In genomic region chr15:82230098-82230611, GRCm38 (mm10) we compare ENCODE assay signal across 19 mouse cellular contexts. TPM values are rescaled to one million over a fixed set of nuclear protein-coding genes. Genes with fewer than 3 reads are reported as not detected.
DNase-seq lines count a peak whose midpoint lies in the region; ATAC-seq lines count a peak whose summit lies in the region.
"Had no signal": no experiment of that assay in that cellular context is flagged by ENCODE, and none has a peak within 500 bp of the region (broad histone marks: within the 10 kb centered on the region; RNA-seq: fewer than 3 reads in every experiment).

No protein-coding gene starts in this region.

- peaks cover 27% of the 10 kb centered on the region for H3K4me1 ChIP-seq in kidney, embryonic 15.5 days
- no peaks in the 10 kb centered on the region; the same call in 1 of the 2 replicates for H3K4me1 ChIP-seq in embryonic facial prominence, embryonic 13.5 days
- H3K4me1 ChIP-seq in liver, embryonic 15.5 days (replicated peaks): peaks cover 45% of the 10 kb centered on the region

- H3K27me3 ChIP-seq in kidney, embryonic 15.5 days: peaks cover 10% of the 10 kb centered on the region
- peaks cover 11% of the 10 kb centered on the region for H3K27me3 ChIP-seq in embryonic facial prominence, embryonic 13.5 days
- H3K27me3 ChIP-seq in liver, embryonic 15.5 days: peaks cover 17% of the 10 kb centered on the region

- DNase-seq in cerebellum, adult 9-10 months: peak; percentile 31
- DNase-seq in cerebellum, postnatal 14 days: no peak
- no peak for DNase-seq in kidney, postnatal 14 days
- DNase-seq in adrenal gland, adult (ENCODE audit: inconsistent age in 2 of 2, low spot score in 1 of 2): no peak
- no peak for DNase-seq in yolk sac, embryonic 10.5 days (ENCODE audit: low spot score)
- DNase-seq: adrenal gland, postnatal 36 days; cerebellum, postnatal 25 days; gastrocnemius, postnatal 10 days; heart, adult 18-20 months; heart, postnatal 14 days; kidney, adult 18-20 months; kidney, postnatal 25 days; lung, postnatal 10 days; thymus, postnatal 25 days had no signal

- no peak overlapping the region for H3K4me2 ChIP-seq in kidney, embryonic 15.5 days
- H3K4me2 ChIP-seq in embryonic facial prominence, embryonic 13.5 days: no peak overlapping the region
- H3K4me2 ChIP-seq in liver, embryonic 15.5 days: peak overlapping the region; percentile 68
- H3K4me2 ChIP-seq: limb, embryonic 15.5 days had no signal

- no peaks in the 10 kb centered on the region for H3K9me3 ChIP-seq in kidney, embryonic 15.5 days (replicated peaks)
- H3K9me3 ChIP-seq in embryonic facial prominence, embryonic 13.5 days: no peaks in the 10 kb centered on the region
- no peaks in the 10 kb centered on the region for H3K9me3 ChIP-seq in liver, embryonic 15.5 days (replicated peaks)
- H3K9me3 ChIP-seq: limb, embryonic 15.5 days had no signal

- peak; percentile 31; the same call in 1 of the 2 replicates for ATAC-seq in kidney, embryonic 15.5 days (replicated peaks; ENCODE audit: low FRiP score)
- ATAC-seq in embryonic facial prominence, embryonic 13.5 days (ENCODE audit: insufficient number of reproducible peaks, insufficient read depth, low FRiP score, low TSS enrichment, low read depth): no peak
- ATAC-seq in liver, embryonic 15.5 days (ENCODE audit: insufficient read depth): peak; percentile 55
- ATAC-seq: hindbrain, postnatal 0 days had no signal

- 72% methylated on average over 6 of the region's 6 CpGs for WGBS in kidney, embryonic 15.5 days
- WGBS in embryonic facial prominence, embryonic 13.5 days: 63% methylated on average over 6 of the region's 6 CpGs
- WGBS in liver, embryonic 15.5 days (ENCODE audit: insufficient replicate concordance): 61% methylated on average over 6 of the region's 6 CpGs

- H3K4me3 ChIP-seq in kidney, embryonic 15.5 days (replicated peaks): no peak overlapping the region
- no peak overlapping the region for H3K4me3 ChIP-seq in embryonic facial prominence, embryonic 13.5 days
- H3K4me3 ChIP-seq in liver, embryonic 15.5 days (replicated peaks): peak overlapping the region; percentile 18
- H3K4me3 ChIP-seq: limb, embryonic 15.5 days had no signal

- no peak overlapping the region for H3K27ac ChIP-seq in kidney, embryonic 15.5 days
- no peak overlapping the region for H3K27ac ChIP-seq in embryonic facial prominence, embryonic 13.5 days
- peak overlapping the region; percentile 85 for H3K27ac ChIP-seq in liver, embryonic 15.5 days (replicated peaks)
- H3K27ac ChIP-seq: hindbrain, postnatal 0 days; limb, embryonic 15.5 days had no signal

- peaks cover 9% of the 10 kb centered on the region; the same call in 1 of the 2 replicates for H3K36me3 ChIP-seq in kidney, embryonic 15.5 days
- H3K36me3 ChIP-seq in embryonic facial prominence, embryonic 13.5 days: 0 out of 2 replicates have a peak, but pooled peaks cover 6% of the 10 kb centered on the region
- H3K36me3 ChIP-seq in liver, embryonic 15.5 days (replicated peaks): peaks cover 7% of the 10 kb centered on the region

- H3K9ac ChIP-seq in kidney, embryonic 15.5 days: no peak overlapping the region
- H3K9ac ChIP-seq in embryonic facial prominence, embryonic 13.5 days: 0 out of 2 replicates have a peak overlapping the region, but pooled peaks have one; percentile 22
- peak overlapping the region; percentile 50 for H3K9ac ChIP-seq in liver, embryonic 15.5 days
- H3K9ac ChIP-seq: limb, embryonic 15.5 days had no signal

RNA-seq across cellular contexts. Expression of gene Tnfrsf13c, which starts 6.0 kb away (rescaled TPM):
- polyA plus RNA-seq in kidney, embryonic 15.5 days (2015; fragmentation: Nextera tagmentation; extraction: Ambion mirVana): 0.10 TPM in 1 of 2 replicates, not detected in the other
- polyA plus RNA-seq in embryonic facial prominence, embryonic 13.5 days (2015; fragmentation: Nextera tagmentation; extraction: Ambion mirVana): 0.17 TPM in 1 of 2 replicates, not detected in the other
- polyA plus RNA-seq in liver, embryonic 15.5 days (2015; fragmentation: Nextera tagmentation; extraction: Ambion mirVana): 0.40 and 0.79 TPM in 2 replicates

RNA-seq across cellular contexts. Expression of gene Cenpm, which starts 14.4 kb away (rescaled TPM):
- 78.8 and 84.2 TPM in 2 replicates for polyA plus RNA-seq in kidney, embryonic 15.5 days (2015; fragmentation: Nextera tagmentation; extraction: Ambion mirVana)
- 61.7 and 72.7 TPM in 2 replicates for polyA plus RNA-seq in embryonic facial prominence, embryonic 13.5 days (2015; fragmentation: Nextera tagmentation; extraction: Ambion mirVana)
- 32.8 and 33.7 TPM in 2 replicates for polyA plus RNA-seq in liver, embryonic 15.5 days (2015; fragmentation: Nextera tagmentation; extraction: Ambion mirVana)

RNA-seq across cellular contexts. Expression of gene Shisa8, which starts 17.5 kb away (rescaled TPM):
- polyA plus RNA-seq in kidney, embryonic 15.5 days (2015; fragmentation: Nextera tagmentation; extraction: Ambion mirVana): 0.44 and 0.45 TPM in 2 replicates
- 0.18 and 0.50 TPM in 2 replicates for polyA plus RNA-seq in embryonic facial prominence, embryonic 13.5 days (2015; fragmentation: Nextera tagmentation; extraction: Ambion mirVana)
- 0.08 and 0.12 TPM in 2 replicates for polyA plus RNA-seq in liver, embryonic 15.5 days (2015; fragmentation: Nextera tagmentation; extraction: Ambion mirVana)

RNA-seq across cellular contexts. Expression of gene 1500009C09Rik, which starts 22.0 kb away (rescaled TPM):
- polyA plus RNA-seq in kidney, embryonic 15.5 days (2015; fragmentation: Nextera tagmentation; extraction: Ambion mirVana): 0.10 TPM in 1 of 2 replicates, not detected in the other
- polyA plus RNA-seq in embryonic facial prominence, embryonic 13.5 days (2015; fragmentation: Nextera tagmentation; extraction: Ambion mirVana): 0.17 TPM in 1 of 2 replicates, not detected in the other
- polyA plus RNA-seq in liver, embryonic 15.5 days (2015; fragmentation: Nextera tagmentation; extraction: Ambion mirVana): not detected in 2 replicates
- polyA plus RNA-seq: limb, embryonic 15.5 days had no signal

RNA-seq across cellular contexts. Expression of gene Sept3, which starts 44.5 kb away (rescaled TPM):
- 13.6 and 14.0 TPM in 2 replicates for polyA plus RNA-seq in kidney, embryonic 15.5 days (2015; fragmentation: Nextera tagmentation; extraction: Ambion mirVana)
- 30.8 and 32.4 TPM in 2 replicates for polyA plus RNA-seq in embryonic facial prominence, embryonic 13.5 days (2015; fragmentation: Nextera tagmentation; extraction: Ambion mirVana)
- 0.12 and 0.16 TPM in 2 replicates for polyA plus RNA-seq in liver, embryonic 15.5 days (2015; fragmentation: Nextera tagmentation; extraction: Ambion mirVana)
